Mouse (Mus musculus) ES-E14 (cell line): ENCODE data around the gene Capn10.

Experiments used
- CHD2 ChIP-seq: IDR thresholded peaks from 2 replicates; pipeline ENCODE4 v1.6.1; 2014; ENCODE audit warnings: mild to moderate bottlenecking, low read depth, low read length, inconsistent platforms
- HCFC1 ChIP-seq: IDR thresholded peaks from 2 replicates; pipeline ENCODE4 v1.6.1; 2012; ENCODE audit warnings: low read length, inconsistent platforms, borderline replicate concordance; ENCODE audit not compliant: insufficient read depth
- MAFK ChIP-seq: IDR thresholded peaks from 2 replicates; pipeline ENCODE4 v1.6.1; 2014; ENCODE audit warnings: mild to moderate bottlenecking, low read depth, low read length, inconsistent platforms; ENCODE audit not compliant: insufficient read depth
- ZNF384 ChIP-seq: IDR thresholded peaks from 2 replicates; pipeline ENCODE4 v1.6.1; 2012; ENCODE audit warnings: low read depth, low read length, inconsistent platforms

GRCm38 (mm10) chr1:92979073-92979602, 45.0 kb downstream of the Capn10 start:
- TF ChIP-seq ZNF384 (no peak), MAFK (no peak), CHD2 (no peak), HCFC1 (no peak)
